Mouse (Mus musculus) heart, postnatal 0 days (tissue): ENCODE results near the gene Drd3.

ENCODE experiments used
- CTCF ChIP-seq: IDR thresholded peaks from 2 replicates; pipeline ENCODE4 v1.5.1; 2016; ENCODE audit warnings: antibody characterized with exemption, control low read depth, low read depth
- EP300 ChIP-seq: IDR thresholded peaks from 2 replicates; pipeline ENCODE4 v1.6.1; 2016; ENCODE audit warnings: antibody characterized with exemption, low read depth

DNA sequence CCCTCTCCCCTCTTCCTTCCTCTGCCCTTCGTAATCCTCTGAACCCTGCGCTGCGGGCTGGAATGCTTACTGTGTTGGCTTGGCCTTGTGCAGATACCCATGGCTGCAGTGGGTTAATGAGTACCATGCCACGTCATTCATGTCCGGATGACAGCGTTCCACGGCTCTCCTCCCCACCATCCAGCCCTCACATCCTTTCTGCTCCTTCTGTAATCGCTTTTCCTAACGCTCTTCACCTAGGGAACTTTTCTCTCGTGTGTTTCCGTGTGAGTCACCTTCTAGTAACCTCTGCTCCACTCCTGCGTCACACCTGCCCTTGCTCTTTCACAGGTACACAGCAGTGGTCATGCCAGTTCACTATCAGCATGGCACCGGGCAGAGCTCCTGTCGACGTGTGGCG, 53.2 kb downstream of the Drd3 start:
- no peak for TF ChIP-seq CTCF
- TF ChIP-seq EP300: no peak
